Mouse (Mus musculus) retina, postnatal 1 day (tissue): Measurements from ENCODE around the gene Glp1r.

Experiments
- DNase-seq: peaks from one replicate; pipeline ENCODE4 v3.0.0-alpha.2; 2012

The Glp1r gene

DNA sequence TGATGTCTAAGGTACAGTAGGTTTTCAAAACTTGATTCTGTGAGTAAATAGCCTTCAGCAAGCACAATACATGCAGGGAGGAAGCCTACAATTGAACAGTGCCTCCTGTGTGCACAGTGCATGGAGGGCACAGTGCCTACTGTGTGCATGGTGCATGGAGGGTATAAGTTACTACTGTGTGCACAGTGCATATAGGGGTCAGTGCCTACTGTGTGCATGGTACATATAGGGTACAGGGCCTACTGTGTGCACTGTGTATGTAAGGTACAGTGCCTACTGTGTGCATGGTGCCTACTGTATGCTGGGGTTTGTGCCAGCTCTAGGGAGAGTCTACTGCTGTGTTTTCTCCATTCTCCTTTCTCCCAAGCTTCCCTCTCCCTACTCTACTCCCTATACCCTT, 12.6 kb downstream of the Glp1r start:
- no peak for DNase-seq

DNA sequence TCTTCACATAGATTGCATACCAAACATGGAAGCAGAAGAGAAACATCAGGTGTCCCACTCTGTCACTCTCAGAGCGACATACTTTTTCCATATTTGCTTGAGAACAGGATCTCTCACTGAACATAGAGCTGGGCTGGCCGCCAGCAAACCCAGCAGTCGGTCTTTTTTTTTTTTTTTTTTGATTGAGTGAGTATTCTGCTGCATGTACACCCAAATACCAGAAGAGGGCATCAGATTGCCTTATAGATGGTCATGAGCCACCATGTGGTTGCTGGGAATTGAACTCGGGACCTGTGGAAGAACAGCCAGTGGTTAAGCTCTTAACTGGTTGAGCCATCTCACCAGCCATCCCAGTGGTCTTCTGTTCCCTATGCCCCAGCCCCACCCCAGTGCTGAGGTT, 21.9 kb downstream of the Glp1r start:
- DNase-seq, result no peak

DNA sequence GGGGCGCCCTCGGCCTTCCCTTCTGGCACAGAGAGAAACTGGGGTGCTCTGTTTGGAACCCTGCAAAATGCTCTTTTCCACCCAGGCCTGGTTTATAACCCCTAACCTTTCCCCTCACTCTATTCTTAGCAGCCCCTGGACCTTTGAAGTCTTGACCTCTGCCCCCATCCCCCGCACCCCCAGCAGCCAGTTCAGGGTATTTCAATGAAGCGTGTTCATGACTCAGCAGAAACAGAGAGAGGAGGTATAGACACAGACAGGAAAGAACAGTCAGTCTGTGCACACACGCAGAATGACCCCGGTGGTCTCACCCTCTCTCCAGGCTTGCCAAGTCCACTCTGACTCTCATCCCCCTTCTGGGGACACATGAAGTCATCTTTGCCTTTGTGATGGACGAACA, 29.2 kb downstream of the Glp1r start:
- no peak for DNase-seq

- no peak for DNase-seq
Observed at GRCm38 (mm10) chr17:30932836-30933235, 31.2 kb downstream of the Glp1r start.

- DNase-seq, result no peak
Observed at GRCm38 (mm10) chr17:30935301-30935700, 33.7 kb downstream of the Glp1r start.

DNA sequence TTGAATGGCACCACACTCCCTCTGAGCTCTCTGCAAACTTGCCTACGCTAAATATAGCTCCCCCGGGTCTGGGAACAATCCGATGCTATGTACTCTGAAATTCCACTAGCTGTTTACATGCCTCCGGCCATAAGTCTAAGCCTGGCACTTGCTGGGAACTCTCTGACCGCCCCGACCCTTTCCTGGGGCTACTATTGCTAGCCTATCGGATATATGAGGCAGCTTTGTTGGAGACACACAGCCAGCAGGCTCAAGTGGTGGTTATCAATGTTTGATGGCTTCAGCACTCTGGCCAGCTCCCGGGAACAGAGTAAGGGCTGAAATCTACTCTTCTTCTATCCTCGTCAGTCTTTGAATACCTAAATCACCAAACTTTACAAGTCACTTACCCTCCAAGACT, 36.9 kb downstream of the Glp1r start:
- peak; percentile 32 for DNase-seq

- DNase-seq, result no peak
Observed at GRCm38 (mm10) chr17:30948382-30948781, 46.8 kb downstream of the Glp1r start.

GRCm38 (mm10) chr17:30950780-30951179, 49.2 kb downstream of the Glp1r start:
- peak; percentile 77 for DNase-seq

DNA sequence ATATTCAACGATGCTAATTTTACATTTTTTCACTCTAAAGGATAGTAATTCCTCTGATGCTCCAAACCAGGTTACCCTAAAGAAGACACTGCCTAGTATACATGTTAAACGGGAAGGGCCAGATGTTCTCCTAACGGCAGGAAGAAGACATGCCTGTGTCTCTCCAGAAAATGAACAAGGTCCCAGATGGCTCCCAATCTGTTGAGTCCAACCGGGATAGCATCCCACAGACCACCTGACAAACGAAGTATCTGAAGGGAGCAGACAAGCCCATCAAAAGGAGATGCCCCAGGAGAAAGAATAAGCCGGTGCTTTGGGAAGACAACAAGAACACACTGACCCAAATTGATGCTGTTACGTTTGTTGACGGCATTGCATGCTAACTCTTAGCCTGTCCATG, 50.0 kb downstream of the Glp1r start:
- no peak for DNase-seq

- DNase-seq, result no peak
Observed at GRCm38 (mm10) chr17:30954340-30954739, 52.7 kb downstream of the Glp1r start, which contains the start of gene Umodl1. Umodl1 (plus strand) TSS chr17:30954640.

DNA sequence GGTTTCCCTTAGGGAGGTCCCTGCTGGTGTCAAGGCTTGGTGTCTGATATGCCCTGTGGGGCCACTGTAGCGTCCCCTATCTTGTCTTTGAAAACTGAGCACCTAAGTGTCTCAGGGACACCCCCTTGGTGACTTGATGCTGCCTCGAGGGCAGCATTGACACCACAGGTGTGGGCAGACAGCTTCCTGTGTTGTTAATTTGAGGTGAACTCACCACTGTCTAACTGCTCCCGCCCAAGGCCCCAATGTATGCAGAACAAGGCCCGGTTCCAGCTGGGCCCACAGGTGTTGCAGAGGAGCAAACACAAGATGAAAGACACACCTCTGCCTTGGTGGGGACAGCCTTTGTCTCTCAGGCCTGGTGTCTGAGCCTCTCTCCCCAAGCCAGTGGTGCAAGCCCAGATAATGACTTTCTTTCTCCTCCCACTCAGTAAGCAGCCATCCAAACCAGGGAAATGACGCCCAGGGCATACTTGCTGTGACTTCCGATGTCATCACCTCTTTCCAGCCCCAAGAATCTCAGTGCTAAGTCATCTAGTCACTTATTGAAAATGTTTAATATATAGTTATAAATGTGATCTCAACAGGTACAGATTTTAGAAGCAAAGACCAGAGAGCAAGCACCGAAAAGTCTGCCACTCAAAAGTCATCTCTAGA, 60.4 kb downstream of the Glp1r start:
- DNase-seq, result no peak

DNA sequence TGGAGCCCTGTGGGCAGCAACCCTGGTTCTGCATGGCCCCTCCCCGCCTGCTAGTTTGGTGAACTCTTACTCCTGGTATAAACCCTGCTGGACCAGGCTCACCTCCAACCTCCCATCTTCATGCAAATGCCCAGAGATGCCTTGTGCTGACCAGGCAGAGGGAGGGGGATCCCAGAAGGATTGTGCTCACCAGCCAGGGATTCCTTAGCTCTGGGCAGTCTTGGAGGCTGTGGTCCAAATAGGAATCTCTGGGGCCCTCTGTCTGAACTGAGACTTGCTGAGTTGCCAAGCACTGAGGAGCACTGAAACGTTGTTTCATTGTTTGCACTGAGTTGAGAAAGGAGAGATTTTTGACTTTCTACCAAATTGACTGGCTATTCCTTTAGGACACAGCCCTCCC, 61.3 kb downstream of the Glp1r start:
- no peak for DNase-seq

- no peak for DNase-seq
Observed at GRCm38 (mm10) chr17:30969983-30970382, 68.4 kb downstream of the Glp1r start.

DNA sequence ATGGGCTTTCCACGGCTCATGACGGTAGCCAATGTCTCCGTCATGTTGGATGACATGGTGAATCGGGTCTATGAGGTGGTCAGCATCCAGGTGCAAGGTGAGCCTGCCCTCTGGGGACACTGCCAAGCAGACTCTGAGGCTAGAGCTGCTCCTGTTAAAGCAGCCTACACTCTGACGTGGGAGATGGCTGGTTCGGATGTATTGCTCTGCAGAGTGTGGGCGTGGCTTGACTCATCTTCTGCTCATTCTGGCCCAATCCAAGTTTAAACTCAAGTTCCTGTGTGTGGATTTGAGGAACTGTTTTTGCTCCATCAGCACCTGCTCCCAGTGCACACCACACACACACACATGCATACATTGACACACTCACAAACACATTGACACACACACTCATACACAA, 70.3 kb downstream of the Glp1r start:
- DNase-seq, result no peak

DNA sequence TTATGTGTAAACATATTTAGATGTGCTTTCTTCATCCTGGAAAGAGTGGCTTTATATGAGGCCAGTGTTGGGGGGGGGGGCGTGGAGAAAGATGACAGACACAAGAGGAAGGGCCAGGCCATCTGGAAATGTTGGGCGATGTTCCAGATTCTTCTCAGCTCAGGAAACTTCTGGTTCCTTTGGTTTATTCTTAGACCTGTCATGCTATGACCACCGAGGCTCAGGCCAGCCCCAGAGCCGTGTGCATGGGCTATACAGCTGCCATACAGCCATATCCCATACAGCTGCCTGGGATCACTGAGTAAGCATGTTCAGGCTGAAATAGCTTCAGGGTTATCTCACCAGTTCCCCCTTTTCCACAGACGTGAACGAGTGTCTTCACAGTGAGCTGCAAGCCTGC, 71.7 kb downstream of the Glp1r start:
- no peak for DNase-seq

DNA sequence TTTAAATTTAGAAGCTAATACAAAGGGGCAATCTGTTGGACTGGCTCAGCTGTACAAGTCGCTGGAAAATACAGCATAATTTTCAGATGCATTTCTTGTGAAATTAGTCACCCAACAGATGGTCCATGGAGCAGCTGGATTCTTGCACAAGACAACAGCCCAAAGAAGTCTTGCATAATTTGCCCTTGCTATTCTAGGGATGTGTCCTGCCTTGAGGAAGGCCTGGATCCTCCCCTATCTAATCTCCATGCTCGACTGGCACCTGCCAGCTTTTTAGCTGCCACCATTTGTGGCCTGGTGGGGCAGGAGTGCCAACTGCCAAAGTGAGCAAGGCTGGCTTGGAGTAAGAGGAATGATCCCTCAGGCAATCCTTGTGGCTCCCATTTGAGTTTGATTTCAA, 75.7 kb downstream of the Glp1r start:
- no peak for DNase-seq

- no peak for DNase-seq
Observed at GRCm38 (mm10) chr17:30978556-30978955, 76.9 kb downstream of the Glp1r start.

DNA sequence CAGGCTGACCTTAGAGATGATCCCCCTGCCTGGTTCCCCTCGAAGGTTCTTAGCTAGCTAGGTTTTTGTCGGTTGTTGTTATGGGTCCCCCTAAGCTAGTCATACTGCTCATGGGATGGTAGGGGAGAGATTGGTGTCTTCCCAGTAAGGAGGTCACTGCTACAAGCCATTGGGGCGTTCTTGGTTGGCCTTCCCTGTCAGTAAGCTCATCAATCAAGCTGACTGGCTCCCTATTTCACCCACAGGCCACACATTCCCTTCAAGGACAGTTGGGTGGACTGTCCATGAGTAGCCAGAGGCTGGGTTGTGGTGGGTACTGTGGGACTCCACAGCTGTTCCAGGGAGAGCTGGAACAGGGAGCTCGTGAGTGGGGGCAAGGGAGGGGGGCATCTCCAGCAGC, 81.9 kb downstream of the Glp1r start:
- no peak for DNase-seq

DNA sequence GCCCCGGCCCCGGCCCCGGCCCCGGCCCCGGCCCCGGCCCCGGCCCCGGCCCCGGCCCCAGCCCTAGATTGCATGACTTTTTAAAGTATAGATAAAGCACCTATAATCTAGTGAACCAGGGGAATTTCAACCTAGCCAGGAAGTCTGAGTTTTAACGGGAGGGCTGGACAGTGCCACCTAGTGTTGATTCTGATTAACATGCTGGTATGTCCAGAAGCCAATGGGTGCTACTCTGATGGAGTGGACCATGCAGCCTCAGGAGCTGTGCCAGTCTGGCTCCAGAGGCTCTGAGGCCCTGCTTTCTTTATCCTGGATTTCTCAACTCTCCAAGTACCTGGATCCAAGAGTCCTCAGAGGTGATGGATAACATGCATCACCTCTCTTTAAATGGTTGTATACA, 88.6 kb downstream of the Glp1r start:
- DNase-seq, result peak; percentile 54
